Mouse (Mus musculus) myocyte (in vitro differentiated cells): ENCODE data around the gene Tnc.

Experiments used
- CEBPB ChIP-seq: IDR thresholded peaks from 2 replicates; pipeline ENCODE4 v1.6.1; 2011; ENCODE audit warnings: mild to moderate bottlenecking, moderate library complexity; ENCODE audit not compliant: poor library complexity, insufficient read depth, severe bottlenecking
- E2F4 ChIP-seq: IDR thresholded peaks from one replicate; pipeline ENCODE4 v1.6.1; 2011; ENCODE audit warnings: mild to moderate bottlenecking, control low read depth, moderate library complexity; ENCODE audit not compliant: insufficient read depth
- MAX ChIP-seq: IDR thresholded peaks from one replicate; pipeline ENCODE4 v1.6.1; 2011; ENCODE audit warnings: low read depth, mild to moderate bottlenecking, control low read depth
- MYOD1 ChIP-seq, 3 experiments: IDR thresholded peaks; one replicate each; pipeline ENCODE4 v1.6.1; 2011; ENCODE audit warnings: control low read depth in 2 of 3, low read depth in 2 of 3, mild to moderate bottlenecking in 2 of 3, moderate library complexity in 1 of 3; ENCODE audit not compliant: insufficient read length in 2 of 3, control insufficient read depth in 1 of 3
- MYOG ChIP-seq, 3 experiments: IDR thresholded peaks; one replicate each; pipeline ENCODE4 v1.6.1; 2011; ENCODE audit warnings: control low read depth in 2 of 3, low read depth in 2 of 3, mild to moderate bottlenecking in 2 of 3; ENCODE audit not compliant: insufficient read length in 2 of 3, control insufficient read depth in 1 of 3, insufficient read depth in 1 of 3
- POLR2A ChIP-seq: IDR thresholded peaks from one replicate; pipeline ENCODE4 v1.6.1; 2011; ENCODE audit warnings: low read depth, mild to moderate bottlenecking, control low read depth, moderate library complexity; ENCODE audit not compliant: insufficient read length
- POLR2AphosphoS2 ChIP-seq: IDR thresholded peaks from one replicate; pipeline ENCODE4 v1.6.1; 2011; ENCODE audit warnings: low read depth, control low read depth; ENCODE audit not compliant: insufficient read length
- REST ChIP-seq: IDR thresholded peaks from one replicate; pipeline ENCODE4 v1.6.1; 2011; ENCODE audit warnings: mild to moderate bottlenecking, control low read depth, moderate library complexity; ENCODE audit not compliant: insufficient read depth, insufficient read length
- TCF12 ChIP-seq: IDR thresholded peaks from one replicate; pipeline ENCODE4 v1.6.1; 2011; ENCODE audit warnings: mild to moderate bottlenecking, control low read depth; ENCODE audit not compliant: poor library complexity, insufficient read depth, severe bottlenecking

DNA sequence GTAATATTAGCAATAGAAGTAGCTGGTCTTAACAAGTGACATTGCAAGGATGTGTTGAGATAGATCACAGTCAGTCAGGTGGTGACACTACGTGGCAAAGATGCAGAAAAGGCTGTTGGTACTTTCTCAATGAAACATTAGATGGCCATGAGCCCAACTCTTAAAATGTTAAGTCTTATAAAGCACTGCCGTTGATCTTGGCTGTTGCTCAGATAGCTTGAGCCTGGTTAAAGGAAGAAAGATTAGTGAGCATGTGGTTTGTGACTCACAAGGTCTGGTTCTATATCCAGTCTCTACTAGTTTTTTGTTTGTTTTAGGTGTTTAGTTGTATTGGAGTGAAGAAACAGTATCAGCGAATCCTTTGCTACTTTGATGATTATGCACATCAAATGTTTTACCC lies 76.9 kb downstream of the Tnc start:
- TF ChIP-seq POLR2A (no peak), MAX (no peak), TCF12 (no peak), MYOG (IDR thresholded peaks at IDR 0.05; ENCODE audit: control insufficient read depth in 1 of 3, insufficient read depth in 1 of 3, insufficient read length in 2 of 3, low read depth in 2 of 3) (no peak), MYOD1 (IDR thresholded peaks at IDR 0.05; ENCODE audit: control insufficient read depth in 1 of 3, insufficient read length in 2 of 3, low read depth in 2 of 3) (no peak), POLR2AphosphoS2 (no peak), REST (no peak), E2F4 (no peak), CEBPB (no peak)
